18 mouse cellular contexts compared by ENCODE assay signal in the genomic region with DNA sequence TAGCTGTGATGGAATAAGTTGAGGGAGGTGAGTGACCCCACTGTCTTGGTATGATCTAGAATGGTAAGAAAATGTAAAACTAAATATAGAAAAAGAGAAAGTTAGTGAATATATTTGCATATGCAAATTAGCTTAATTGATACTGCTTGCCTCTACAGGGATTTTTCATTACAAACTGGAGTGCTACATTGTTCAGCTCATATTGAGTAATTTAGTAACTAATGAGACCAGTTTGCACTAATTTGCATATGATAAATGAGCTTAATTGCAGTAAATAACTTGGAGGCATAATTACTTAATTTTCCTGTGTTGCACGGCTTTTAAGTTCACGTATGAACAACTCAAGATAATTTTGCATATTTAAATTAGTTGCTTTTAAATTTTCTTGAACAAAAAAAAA.
"Had no signal": no experiment of that assay in that cellular context is flagged by ENCODE, and none has a peak within 500 bp of the region (broad histone marks: within the 10 kb centered on the region; RNA-seq: fewer than 3 reads in every experiment).

No protein-coding gene starts in this region.

- H3K4me1 ChIP-seq: lung, embryonic 15.5 days; megakaryocyte, embryonic 14.5 days; midbrain, embryonic 15.5 days; stomach, embryonic 15.5 days had no signal

- H3K36me3 ChIP-seq: lung, embryonic 15.5 days; midbrain, embryonic 13.5 days; midbrain, embryonic 15.5 days; neural tube, embryonic 12.5 days; stomach, embryonic 15.5 days had no signal

- H3K27ac ChIP-seq: lung, embryonic 15.5 days; macrophage; midbrain, embryonic 13.5 days; midbrain, embryonic 15.5 days; neural tube, embryonic 12.5 days; stomach, embryonic 15.5 days; stomach, postnatal 0 days had no signal

- H3K9me3 ChIP-seq: lung, embryonic 15.5 days; megakaryocyte, embryonic 14.5 days; midbrain, embryonic 13.5 days; midbrain, embryonic 15.5 days; neural tube, embryonic 12.5 days; stomach, embryonic 15.5 days had no signal

- H3K4me3 ChIP-seq: lung, embryonic 15.5 days; megakaryocyte, embryonic 14.5 days; midbrain, embryonic 13.5 days; midbrain, embryonic 15.5 days; neural tube, embryonic 12.5 days; stomach, embryonic 15.5 days had no signal

- ATAC-seq: liver, postnatal 0 days; lung, postnatal 0 days; midbrain, embryonic 13.5 days; midbrain, embryonic 15.5 days had no signal

- DNase-seq: liver, postnatal 0 days; lung, adult 2 months; lung, postnatal 14 days; lung, postnatal 36 days; right cerebral cortex, postnatal 14 days; thymus, adult 2 months; thymus, postnatal 25 days; thymus, postnatal 4 days had no signal

- H3K27me3 ChIP-seq: lung, embryonic 15.5 days; megakaryocyte, embryonic 14.5 days; midbrain, embryonic 13.5 days; midbrain, embryonic 15.5 days; neural tube, embryonic 12.5 days; stomach, embryonic 15.5 days had no signal

- H3K4me2 ChIP-seq: lung, embryonic 15.5 days; midbrain, embryonic 11.5 days; midbrain, embryonic 13.5 days; midbrain, embryonic 15.5 days; neural tube, embryonic 12.5 days; stomach, embryonic 15.5 days had no signal

- H3K9ac ChIP-seq: liver, postnatal 0 days; lung, embryonic 15.5 days; midbrain, embryonic 13.5 days; midbrain, embryonic 15.5 days; neural tube, embryonic 12.5 days; stomach, embryonic 15.5 days had no signal
